Mouse (Mus musculus) ES-E14 (cell line): ENCODE data around the gene Mrpl20. TPM values are rescaled to one million over a fixed set of nuclear protein-coding genes. Genes with fewer than 3 reads are reported as not detected.

Experiments
- DNase-seq: peaks from one replicate; pipeline ENCODE4 v3.0.0-alpha.2; 2013; ENCODE audit warnings: low read depth, low spot score
- H3K27ac ChIP-seq: 2 replicates; pipeline ENCODE4 v1.5.1; 2012; ENCODE audit warnings: low read depth, mild to moderate bottlenecking, low read length, moderate library complexity, mixed read lengths; ENCODE audit not compliant: poor library complexity, insufficient read depth, severe bottlenecking
- H3K36me3 ChIP-seq: 2 replicates; pipeline ENCODE4 v1.6.1; 2012; ENCODE audit warnings: mild to moderate bottlenecking, low read length, moderate library complexity, mixed read lengths; ENCODE audit not compliant: control insufficient read depth, poor library complexity, insufficient read depth, severe bottlenecking
- H3K4me1 ChIP-seq, 2 experiments: fragments of 150-350 bp in 1 of 2; sonication (generic) in 1 of 2; 2 replicates each; pipeline ENCODE4 v1.6.1; 2012; ENCODE audit warnings: low read length in 2 of 2, mild to moderate bottlenecking in 1 of 2, mixed read lengths in 1 of 2; ENCODE audit not compliant: control insufficient read depth in 2 of 2, insufficient read depth in 2 of 2, poor library complexity in 1 of 2
- H3K4me3 ChIP-seq, 2 experiments: fragments of 150-350 bp in 1 of 2; sonication (generic) in 1 of 2; 2 replicates each; pipeline ENCODE4 v1.5.1; 2012; ENCODE audit warnings: low read length in 2 of 2, low read depth in 1 of 2, mild to moderate bottlenecking in 1 of 2, mixed read lengths in 1 of 2; ENCODE audit not compliant: insufficient read depth in 1 of 2, poor library complexity in 1 of 2, severe bottlenecking in 1 of 2
- H3K9ac ChIP-seq: 2 replicates; pipeline ENCODE4 v1.6.1; 2012; ENCODE audit warnings: low read depth, mild to moderate bottlenecking, low read length, mixed read lengths; ENCODE audit not compliant: poor library complexity, insufficient read depth, severe bottlenecking
- H3K9me3 ChIP-seq: fragments of 150-350 bp; sonication (generic); 2 replicates; pipeline ENCODE4 v1.6.1; 2012; ENCODE audit warnings: low read depth, mild to moderate bottlenecking, low read length; ENCODE audit not compliant: control insufficient read depth, insufficient read depth
- CHD2 ChIP-seq: IDR thresholded peaks from 2 replicates; pipeline ENCODE4 v1.6.1; 2014; ENCODE audit warnings: mild to moderate bottlenecking, low read depth, low read length, inconsistent platforms
- HCFC1 ChIP-seq: IDR thresholded peaks from 2 replicates; pipeline ENCODE4 v1.6.1; 2012; ENCODE audit warnings: low read length, inconsistent platforms, borderline replicate concordance; ENCODE audit not compliant: insufficient read depth
- MAFK ChIP-seq: IDR thresholded peaks from 2 replicates; pipeline ENCODE4 v1.6.1; 2014; ENCODE audit warnings: mild to moderate bottlenecking, low read depth, low read length, inconsistent platforms; ENCODE audit not compliant: insufficient read depth
- ZC3H11A ChIP-seq: IDR thresholded peaks from 2 replicates; pipeline ENCODE4 v1.6.1; 2012; ENCODE audit warnings: low read depth, mild to moderate bottlenecking, inconsistent platforms, low read length, borderline replicate concordance
- ZNF384 ChIP-seq: IDR thresholded peaks from 2 replicates; pipeline ENCODE4 v1.6.1; 2012; ENCODE audit warnings: low read depth, low read length, inconsistent platforms
- in situ Hi-C, 2 experiments: fragments of 600-800 bp; cut with MboI; formaldehyde crosslinking; loops; one replicate each; pipeline ENCODE4 v1.15.1; 2025; ENCODE audit warnings: low sequenced_read_pairs in 2 of 2, inconsistent platforms in 1 of 2; ENCODE audit not compliant: unreplicated experiment in 2 of 2
- total RNA-seq: library from RNA; depleted of rRNA; stranded (reverse); fragments of 300-350 nt; gene quantifications from 2 replicates; pipeline ENCODE4 v1.2.3, GENCODE M21; 2012

Mrpl20 gene
- total RNA-seq, 1 experiment, result 157 TPM

DNA sequence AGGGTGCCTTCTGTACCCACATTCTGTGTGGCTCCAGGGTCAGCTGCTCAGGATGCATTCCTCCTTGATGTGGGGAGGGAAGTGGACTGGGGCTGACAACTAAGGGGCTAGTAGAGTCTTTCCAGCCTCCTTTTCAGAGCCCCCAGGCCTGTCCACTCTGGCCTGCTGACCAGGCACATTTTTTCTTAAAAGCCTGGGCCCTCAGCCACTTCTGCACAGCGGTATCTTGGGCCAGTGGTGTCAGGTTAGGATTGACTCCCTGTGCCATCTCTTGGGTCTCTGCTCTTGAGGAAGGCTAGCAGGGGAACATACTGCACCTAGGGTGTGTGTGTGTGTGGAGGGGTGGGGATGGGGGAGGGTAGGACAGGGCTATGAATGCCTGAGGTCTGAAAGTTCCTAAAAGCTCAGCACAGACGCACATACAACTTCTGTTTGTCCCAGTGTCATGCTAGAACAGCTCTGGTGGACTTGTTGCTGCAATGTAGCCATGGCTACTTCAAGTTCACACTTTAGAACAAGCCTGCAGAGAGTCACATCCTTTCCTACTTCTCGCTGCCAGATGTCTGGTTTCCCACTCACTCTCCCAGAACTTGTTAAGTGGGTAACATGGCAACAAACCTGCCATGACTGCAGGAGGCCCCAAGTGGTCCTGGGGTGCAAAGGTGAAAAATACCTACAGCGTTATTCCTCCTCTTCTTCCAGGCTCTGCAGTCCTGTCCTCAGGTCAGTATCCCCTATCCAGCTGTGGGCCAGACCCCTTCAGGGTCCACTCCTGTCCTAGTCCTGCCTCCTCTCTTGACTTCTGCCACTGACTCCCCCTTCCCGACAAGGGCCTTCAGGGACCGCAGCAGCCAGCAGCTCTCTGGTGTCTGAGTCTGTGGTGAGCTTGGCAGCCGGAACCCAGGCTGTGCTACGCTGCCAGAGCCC is 37.7 kb downstream of the Mrpl20 start:
- no peak for TF ChIP-seq ZC3H11A
- Histone ChIP-seq H3K4me3 (peak overlapping the region; percentile 64 to 76), H3K9me3 (no peaks in the 10 kb centered on the region), H3K36me3 (no peaks in the 10 kb centered on the region), H3K4me1 (peaks cover 2 to 17% of the 10 kb centered on the region in 2 experiments; a peak in 3 of 4 replicates), H3K27ac (no peak overlapping the region), H3K9ac (peak overlapping the region; percentile 42)
- no peak for DNase-seq
- in situ Hi-C loops, result no loop called here

DNA sequence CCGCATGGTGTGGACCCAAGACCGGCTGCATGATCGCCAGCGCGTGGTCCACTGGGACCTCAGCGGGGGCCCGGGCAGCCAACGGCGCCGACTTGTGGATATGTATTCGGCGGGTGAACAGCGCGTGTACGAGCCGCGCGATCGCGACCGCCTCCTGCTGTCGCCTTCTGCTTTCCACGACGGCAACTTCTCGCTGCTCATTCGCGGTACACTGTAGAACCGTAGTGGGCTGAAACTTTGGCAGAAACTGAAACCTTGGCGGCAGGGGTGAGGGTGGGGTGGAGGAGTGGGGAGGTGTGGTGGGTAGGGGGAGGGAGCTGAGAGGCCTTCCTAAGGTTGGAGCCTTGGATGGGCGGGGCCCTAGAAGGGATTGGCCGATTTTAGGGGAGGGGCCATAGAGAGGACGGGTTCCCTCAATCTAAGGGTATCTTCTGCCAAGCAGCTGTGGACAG is 38.4 kb downstream of the Mrpl20 start:
- no peaks in the 10 kb centered on the region for H3K9me3 ChIP-seq
- in situ Hi-C loops, result no loop called here
- DNase-seq, result peak; percentile 89
- H3K36me3 ChIP-seq, result no peaks in the 10 kb centered on the region
- H3K9ac ChIP-seq, result peak overlapping the region; percentile 42
- peak overlapping the region; percentile 64 to 76 for H3K4me3 ChIP-seq
- peaks cover 2 to 17% of the 10 kb centered on the region in 2 experiments; a peak in 3 of 4 replicates for H3K4me1 ChIP-seq
- TF ChIP-seq ZNF384 (no peak), ZC3H11A (no peak), HCFC1 (no peak), CHD2 (no peak), MAFK (no peak)
- no peak overlapping the region for H3K27ac ChIP-seq

DNA sequence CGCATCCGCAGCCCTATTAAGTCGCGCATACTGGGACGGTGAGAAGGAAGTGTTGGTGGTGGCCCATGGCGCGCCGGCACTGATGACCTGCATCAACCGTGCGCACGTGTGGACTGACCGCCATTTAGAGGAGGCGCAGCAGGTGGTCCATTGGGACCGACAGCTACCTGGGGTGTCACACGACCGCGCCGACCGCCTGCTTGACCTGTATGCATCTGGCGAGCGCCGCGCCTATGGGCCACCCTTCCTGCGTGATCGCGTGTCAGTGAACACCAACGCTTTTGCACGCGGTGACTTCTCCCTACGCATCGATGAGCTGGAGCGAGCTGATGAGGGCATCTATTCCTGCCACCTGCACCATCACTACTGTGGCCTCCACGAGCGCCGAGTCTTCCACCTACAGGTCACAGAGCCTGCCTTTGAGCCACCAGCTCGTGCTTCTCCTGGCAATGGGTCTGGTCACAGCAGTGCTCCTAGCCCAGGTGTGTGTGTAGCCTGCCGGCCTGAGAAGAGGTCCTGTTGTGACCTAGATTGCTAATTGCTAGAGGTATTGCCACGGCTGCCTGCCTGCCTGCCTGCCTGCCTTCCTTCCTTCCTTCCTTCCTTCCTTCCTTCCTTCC is 39.1 kb downstream of the Mrpl20 start:
- no peak for TF ChIP-seq MAFK
- DNase-seq, result no peak
- H3K36me3 ChIP-seq, result no peaks in the 10 kb centered on the region
- peaks cover 2 to 20% of the 10 kb centered on the region in 2 experiments; a peak in 3 of 4 replicates for H3K4me1 ChIP-seq
- in situ Hi-C loops, result no loop called here
- H3K27ac ChIP-seq, result no peak overlapping the region
- H3K9me3 ChIP-seq, result no peaks in the 10 kb centered on the region
- peak overlapping the region; percentile 57 to 64 for H3K4me3 ChIP-seq
- H3K9ac ChIP-seq, result peak overlapping the region; percentile 22; the same call in 1 of the 2 replicates

DNA sequence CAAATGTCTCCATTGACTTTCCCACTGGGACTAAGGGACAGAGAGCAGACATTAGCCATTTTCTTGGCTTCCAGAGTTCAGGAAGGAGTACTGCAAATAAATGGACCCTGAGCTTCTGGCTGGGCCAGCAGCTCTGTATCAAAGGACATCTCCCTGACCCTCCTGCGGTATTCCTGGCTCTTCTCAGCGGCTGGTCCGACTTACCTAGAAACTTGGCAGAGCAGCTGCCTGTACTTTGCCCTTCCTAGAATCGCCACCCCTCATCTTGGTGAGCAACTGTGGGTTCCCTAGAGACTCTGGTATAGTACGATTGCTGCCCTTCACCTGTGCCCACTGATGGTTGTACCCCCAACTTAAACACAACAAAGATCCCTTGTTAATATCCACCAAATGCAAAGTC is 40.6 kb downstream of the Mrpl20 start:
- no peaks in the 10 kb centered on the region for H3K9me3 ChIP-seq
- H3K4me3 ChIP-seq, result no peak overlapping the region
- no peaks in the 10 kb centered on the region for H3K36me3 ChIP-seq
- no peak overlapping the region for H3K9ac ChIP-seq
- in situ Hi-C loops, result no loop called here
- H3K27ac ChIP-seq, result no peak overlapping the region
- TF ChIP-seq HCFC1, result no peak
- peaks cover 2 to 23% of the 10 kb centered on the region in 2 experiments; a peak in 3 of 4 replicates for H3K4me1 ChIP-seq
- DNase-seq, result no peak
